Mouse (Mus musculus) induced T-regulatory cell, adult 2 months (primary cell): ENCODE measurements at regions not wholly inside any gene's neighbourhood (a gene's known extent, or its start where the extent isn't known, plus 50 kb on each side); places are given as distances from the start of the nearest gene placed in this dataset.
A peak's percentile ranks its signal among the peaks of the same experiment; 100 is the strongest.

Source experiments
- DNase-seq: peaks from one replicate; pipeline ENCODE4 v3.0.0-alpha.2; 2012; ENCODE audit warnings: low read depth

GRCm38 (mm10) chr5:75828332-75828731 is 149.9 kb downstream of the Kdr start:
- DNase-seq: no peak

GRCm38 (mm10) chr5:75826283-75827098 is 151.8 kb downstream of the Kdr start:
- DNase-seq: peak; percentile 4

DNA sequence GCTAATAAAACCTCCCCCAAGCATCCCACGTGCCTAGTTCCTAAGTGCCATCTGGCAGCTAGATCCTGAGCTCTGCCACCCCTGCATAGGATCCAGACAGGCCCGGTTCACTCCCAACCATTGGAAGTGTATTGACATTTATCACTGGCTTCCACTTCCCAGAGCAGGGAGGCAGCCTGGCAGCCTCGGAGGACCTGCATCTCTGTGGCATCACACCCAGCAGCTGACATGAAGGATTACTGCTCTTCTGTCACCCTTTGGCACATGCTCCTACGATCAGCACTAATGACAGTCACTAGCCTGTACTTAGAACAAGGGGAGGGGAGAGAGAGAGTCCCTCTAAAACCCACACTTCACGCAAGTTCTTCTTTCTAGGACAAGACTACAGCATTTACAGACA is 152.7 kb downstream of the Kdr start:
- no peak for DNase-seq

DNA sequence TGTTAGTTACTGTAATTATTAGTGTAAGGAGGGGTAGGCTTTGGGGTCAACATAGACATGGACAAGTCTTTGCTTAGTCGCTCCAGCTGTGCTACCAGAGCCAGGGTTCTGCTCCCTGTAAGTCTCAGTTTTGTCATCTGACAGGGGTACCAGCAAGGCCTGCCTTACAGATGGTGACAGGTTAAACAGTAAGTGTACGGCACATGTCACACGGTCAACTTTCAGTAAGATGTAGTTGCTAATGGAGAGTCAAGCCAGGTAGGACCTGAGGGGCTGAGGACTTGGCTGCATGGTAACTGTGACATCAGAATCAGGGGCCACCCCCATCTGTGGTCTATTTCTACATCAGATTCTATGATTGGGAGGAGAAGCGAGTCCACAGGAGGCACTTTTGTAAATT is 153.6 kb downstream of the Kdr start:
- DNase-seq: no peak

DNA sequence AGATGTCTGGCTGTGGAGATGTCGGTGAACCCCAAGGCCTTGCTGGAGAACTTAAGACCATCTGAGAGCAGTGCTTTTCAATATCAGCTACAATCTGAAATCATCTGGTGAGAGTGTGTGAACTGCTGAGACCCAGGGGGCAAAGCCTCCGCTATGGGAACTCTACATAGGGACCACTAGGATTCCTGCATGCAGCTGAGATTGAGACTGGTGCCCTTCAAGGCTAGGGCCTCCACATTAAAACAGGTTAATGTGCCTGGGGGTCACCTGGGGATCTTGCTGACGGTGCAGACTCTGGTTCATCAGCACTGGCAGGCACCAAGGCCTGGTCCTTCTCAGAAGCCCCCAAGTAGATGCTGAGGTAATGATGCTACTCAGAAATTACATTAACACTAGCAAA is 154.6 kb downstream of the Kdr start:
- no peak for DNase-seq

DNA sequence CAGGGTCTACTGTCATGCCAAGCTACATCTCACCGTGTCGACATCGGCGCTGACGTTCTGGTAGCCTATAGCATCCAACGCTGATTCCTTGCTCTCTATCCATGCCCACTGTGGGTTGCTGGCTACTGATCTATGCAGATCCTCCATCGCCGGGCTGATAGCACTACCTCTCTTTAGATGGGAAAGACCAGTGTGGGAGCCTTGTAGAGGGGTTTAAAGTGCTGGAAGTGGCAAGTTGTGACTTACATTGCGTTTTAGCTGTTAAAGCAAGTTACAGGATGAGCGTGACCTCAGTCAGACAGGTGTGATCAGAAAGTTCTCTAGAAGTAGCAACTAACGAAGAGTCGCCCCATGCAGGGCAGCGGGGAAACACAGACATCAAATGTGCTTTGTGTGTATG is 160.9 kb downstream of the Kdr start:
- no peak for DNase-seq

DNA sequence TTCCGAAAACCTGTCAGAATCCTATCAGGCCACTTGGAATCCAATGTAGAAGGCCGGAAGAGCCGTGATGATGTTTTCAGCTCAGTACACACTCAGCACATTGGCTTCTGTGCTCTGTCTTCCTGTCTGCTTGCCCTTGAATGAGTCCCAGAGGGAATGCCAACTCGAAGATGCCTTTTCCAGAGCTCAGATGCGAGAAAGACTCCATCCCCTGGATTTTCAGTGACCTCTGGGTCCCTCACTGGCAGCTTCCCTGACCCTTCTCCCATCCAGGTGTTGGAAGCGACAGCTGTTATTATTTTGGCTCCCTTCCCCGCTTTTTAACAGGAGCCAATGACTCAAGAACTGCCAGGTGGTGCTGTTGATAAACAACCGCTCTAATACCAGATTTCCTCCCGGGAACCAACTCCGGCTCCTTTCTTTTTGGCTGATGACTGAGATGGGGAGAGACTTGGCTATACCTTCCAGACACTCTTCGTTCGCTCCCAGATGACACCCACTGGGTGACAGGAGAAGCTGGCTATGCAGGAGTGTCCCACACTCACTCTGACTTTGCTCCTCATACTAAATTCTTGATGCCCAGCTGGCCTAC is 163.8 kb downstream of the Kdr start:
- DNase-seq: no peak

DNA sequence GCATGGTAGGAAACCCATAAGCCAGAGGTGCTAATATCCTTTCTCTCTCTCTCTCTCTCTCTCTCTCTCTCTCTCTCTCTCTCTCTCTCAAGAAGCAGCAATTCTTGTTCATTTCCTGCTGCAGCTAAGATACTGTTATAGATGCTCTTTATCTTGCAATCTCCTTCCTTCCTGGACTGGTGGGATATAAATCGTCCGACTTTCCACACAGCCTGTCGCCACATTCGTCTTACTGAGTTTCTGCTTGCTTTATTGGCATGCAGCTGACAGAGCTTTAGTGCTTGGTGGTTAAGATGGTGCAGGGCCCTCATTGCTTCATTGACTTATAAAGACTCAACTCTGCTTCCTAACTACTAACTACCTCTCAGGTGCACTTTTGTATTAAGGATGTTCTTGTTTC is 165.6 kb downstream of the Kdr start:
- no peak for DNase-seq

- DNase-seq: no peak
Measured at GRCm38 (mm10) chr5:75808551-75809332, 169.5 kb downstream of the Kdr start.

DNA sequence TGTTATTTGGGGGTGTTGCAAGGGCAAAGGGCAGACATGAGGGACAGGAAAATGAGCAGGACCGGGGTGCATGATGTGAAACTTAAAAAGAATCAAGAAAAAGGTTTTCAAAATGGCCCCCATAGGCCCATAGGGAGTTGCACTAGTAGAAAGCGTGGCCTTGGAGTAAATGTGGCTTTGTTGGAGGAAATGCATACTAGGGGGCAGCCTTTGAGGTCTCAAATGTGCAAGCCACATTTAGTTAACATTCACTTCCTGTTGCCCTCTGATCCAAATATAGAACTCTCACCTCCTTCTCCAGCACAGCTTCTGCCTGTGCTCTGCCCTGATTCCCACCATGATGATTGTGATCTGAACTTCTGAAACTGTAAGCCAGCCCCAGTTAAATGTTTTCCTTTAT is 173.2 kb downstream of the Kdr start:
- DNase-seq: no peak

GRCm38 (mm10) chr5:75804340-75804739 is 173.9 kb downstream of the Kdr start:
- DNase-seq: no peak

DNA sequence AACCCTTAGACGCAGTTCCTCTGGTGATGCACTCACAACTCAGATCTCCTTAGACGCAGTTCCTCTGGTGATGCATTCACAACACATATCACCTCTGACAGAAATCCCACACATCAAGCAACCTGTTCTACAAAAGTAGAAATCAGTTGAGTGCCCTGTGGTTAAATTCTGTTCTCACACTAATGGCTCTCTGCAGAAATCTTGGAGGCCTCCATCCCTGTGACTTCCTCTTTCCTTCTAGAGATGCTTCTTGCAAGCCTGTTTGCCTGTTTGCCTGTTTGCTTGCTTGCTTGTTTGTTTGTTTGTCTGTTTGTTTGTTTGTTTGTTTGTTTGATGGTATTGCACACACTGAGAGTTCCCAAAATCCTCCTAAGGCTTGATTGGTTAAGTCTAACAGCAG is 175.2 kb downstream of the Kdr start:
- DNase-seq: no peak

GRCm38 (mm10) chr5:75800040-75800989 is 177.9 kb downstream of the Kdr start:
- no peak for DNase-seq

- no peak for DNase-seq
Measured at GRCm38 (mm10) chr5:75799627-75800026, 178.6 kb downstream of the Kdr start.

DNA sequence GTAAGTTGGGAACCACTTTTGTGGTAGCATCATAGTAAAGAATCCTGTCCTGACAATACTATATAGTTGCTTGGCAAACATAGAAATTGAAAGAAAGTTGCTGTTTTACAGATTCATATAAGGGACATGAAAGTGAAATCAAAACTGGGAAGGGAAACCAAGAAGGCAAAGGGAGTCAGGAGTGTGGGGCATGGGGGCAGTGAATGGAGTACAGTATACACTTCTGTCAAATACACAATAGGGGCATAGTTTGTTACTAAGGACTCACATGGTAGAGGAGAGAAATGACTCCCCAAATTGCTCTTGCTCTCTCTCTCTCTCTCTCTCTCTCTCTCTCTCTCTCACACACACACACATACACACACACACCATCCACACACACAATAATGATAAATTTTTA is 185.1 kb downstream of the Kdr start:
- DNase-seq: no peak

- peak; percentile 42 for DNase-seq
Measured at GRCm38 (mm10) chr5:75791738-75792137, 186.5 kb downstream of the Kdr start.

GRCm38 (mm10) chr5:75788087-75788486 is 190.2 kb downstream of the Kdr start:
- DNase-seq: no peak

DNA sequence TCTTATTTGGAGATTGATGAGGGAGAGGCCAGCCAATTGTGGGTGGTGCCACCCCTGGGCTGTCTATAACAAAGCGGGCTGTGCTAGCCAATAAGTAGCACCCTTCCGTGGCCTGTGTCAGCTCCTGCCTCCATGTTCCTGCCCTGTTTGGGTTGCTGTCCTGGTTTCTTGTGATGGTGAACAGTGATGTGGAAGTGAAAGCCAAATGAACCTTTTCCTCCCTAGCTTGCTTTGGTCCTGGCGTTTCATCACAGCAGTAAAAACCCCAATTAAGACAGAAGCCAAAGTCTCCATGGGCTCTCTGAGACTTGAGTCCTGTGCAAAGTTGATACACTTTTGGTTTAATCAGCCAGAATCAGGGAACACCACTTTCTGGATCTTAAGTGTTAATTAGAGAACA is 192.1 kb downstream of the Kdr start:
- no peak for DNase-seq

- DNase-seq: no peak
Measured at GRCm38 (mm10) chr5:75784998-75785593, 193.2 kb downstream of the Kdr start.

DNA sequence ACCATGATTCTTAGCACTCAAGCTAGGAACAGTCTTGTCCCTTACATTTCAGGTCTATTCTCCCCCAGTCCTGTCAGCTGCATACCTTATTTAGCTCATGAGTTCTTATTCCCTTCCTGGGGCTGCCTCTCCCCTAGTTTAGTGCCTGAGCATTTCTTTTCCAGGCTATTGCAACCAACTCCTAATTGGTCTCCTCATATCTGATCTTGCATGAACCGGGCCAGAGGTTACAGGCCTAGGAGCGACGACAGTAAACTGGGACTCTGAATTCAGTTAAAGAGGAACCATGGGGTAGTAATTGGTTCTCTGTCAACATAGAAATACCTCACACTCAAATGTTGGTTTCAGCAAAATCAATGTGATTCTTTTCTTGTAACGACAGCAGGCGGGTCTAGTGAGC is 195.9 kb downstream of the Kit start:
- no peak for DNase-seq

- no peak for DNase-seq
Measured at GRCm38 (mm10) chr5:75767213-75767612, 192.5 kb downstream of the Kit start.

- DNase-seq: no peak
Measured at GRCm38 (mm10) chr5:75762374-75762773, 187.7 kb downstream of the Kit start.
